Mouse (Mus musculus) spleen, adult 2 months (tissue): Measurements from ENCODE around the gene C4b. TPM values are rescaled to one million over a fixed set of nuclear protein-coding genes. Genes with fewer than 3 reads are reported as not detected.
"Not testable (repeated sequence)": the region's sequence is repeated elsewhere in the genome, so short reads cannot be mapped to it uniquely, and the experiment has no call there.

Experiments
- DNase-seq, 2 experiments: peaks; one replicate each; pipeline versions ENCODE4 v3.0.0 to v3.0.0-alpha.2; 2012 to 2021; ENCODE audit warnings: low spot score in 2 of 2, low read depth in 1 of 2
- H3K27ac ChIP-seq: fragments of 200-500 bp; 2 replicates; pipeline ENCODE4 v1.5.1; 2012; ENCODE audit warnings: low read length, inconsistent platforms; ENCODE audit not compliant: insufficient read depth
- H3K27me3 ChIP-seq: fragments of 200-500 bp; 2 replicates; pipeline ENCODE4 v1.6.1; 2012; ENCODE audit warnings: mild to moderate bottlenecking, moderate library complexity, low read length, inconsistent platforms; ENCODE audit not compliant: control insufficient read depth, insufficient read depth
- H3K36me3 ChIP-seq: fragments of 200-500 bp; 2 replicates; pipeline ENCODE4 v1.6.1; 2012; ENCODE audit warnings: mild to moderate bottlenecking, low read length, inconsistent platforms; ENCODE audit not compliant: control insufficient read depth, insufficient read depth
- H3K4me1 ChIP-seq: fragments of 200-500 bp; 2 replicates; pipeline ENCODE4 v1.6.1; 2011; ENCODE audit warnings: inconsistent platforms; ENCODE audit not compliant: control insufficient read depth, insufficient read depth, insufficient read length
- H3K4me3 ChIP-seq: fragments of 200-500 bp; 2 replicates; pipeline ENCODE4 v1.5.1; 2011; ENCODE audit warnings: mild to moderate bottlenecking, inconsistent platforms; ENCODE audit not compliant: insufficient read depth, insufficient read length; ENCODE audit errors: extremely low read depth
- CTCF ChIP-seq: fragments of 200-500 bp; IDR thresholded peaks from 2 replicates; pipeline ENCODE4 v1.5.1; 2011; ENCODE audit warnings: mild to moderate bottlenecking, inconsistent platforms; ENCODE audit not compliant: insufficient read depth, insufficient read length, insufficient replicate concordance; ENCODE audit errors: extremely low read depth
- POLR2A ChIP-seq: fragments of 200-500 bp; IDR thresholded peaks from 2 replicates; pipeline ENCODE4 v1.6.1; 2011; ENCODE audit warnings: low read depth, low read length, inconsistent platforms
- WGBS: fragments of 180-500 bp; shearing (Covaris S2); methylation state at CpG from one replicate; pipeline ENCODE4 v1.1.7; 2018; 5-methylcytosine and 5-hydroxymethylcytosine counted together
- polyA plus RNA-seq: library from polyadenylated mRNA; depleted of rRNA; stranded (reverse); fragments of >200 nt; gene quantifications from 2 replicates; pipeline ENCODE4 v1.2.3, GENCODE M21; 2012; rRNA removed

C4b gene
- polyA plus RNA-seq: 63.4 and 68.8 TPM in 2 replicates

GRCm38 (mm10) chr17:34743719-34744118, at the start of gene C4b:
C4b (minus strand) TSS chr17:34743882.
- Histone ChIP-seq H3K27ac (no peak within 1 kb of the TSS), H3K4me3 (no peak within 1 kb of the TSS), H3K27me3 (no peaks in the 10 kb centered on the region)

GRCm38 (mm10) chr17:34777680-34778325, 34.1 kb upstream of the C4b start:
- H3K27me3 ChIP-seq: no peaks in the 10 kb centered on the region
- 79% methylated on average over 9 of the region's 9 CpGs for WGBS
- no peak for DNase-seq
- TF ChIP-seq CTCF (no peak), POLR2A (no peak)
- H3K36me3 ChIP-seq: no peaks in the 10 kb centered on the region
- no peaks in the 10 kb centered on the region for H3K4me1 ChIP-seq
- no peak overlapping the region for H3K4me3 ChIP-seq
- no peak overlapping the region for H3K27ac ChIP-seq

More at GRCm38 (mm10) chr17:34743719-34744118, at the start of gene C4b:
- DNase-seq: no peak
- TF ChIP-seq POLR2A: no peak
- H3K36me3 ChIP-seq: no peaks in the 10 kb centered on the region
- H3K4me1 ChIP-seq: no peaks in the 10 kb centered on the region
- WGBS: 89% methylated on average over 7 of the region's 7 CpGs

DNA sequence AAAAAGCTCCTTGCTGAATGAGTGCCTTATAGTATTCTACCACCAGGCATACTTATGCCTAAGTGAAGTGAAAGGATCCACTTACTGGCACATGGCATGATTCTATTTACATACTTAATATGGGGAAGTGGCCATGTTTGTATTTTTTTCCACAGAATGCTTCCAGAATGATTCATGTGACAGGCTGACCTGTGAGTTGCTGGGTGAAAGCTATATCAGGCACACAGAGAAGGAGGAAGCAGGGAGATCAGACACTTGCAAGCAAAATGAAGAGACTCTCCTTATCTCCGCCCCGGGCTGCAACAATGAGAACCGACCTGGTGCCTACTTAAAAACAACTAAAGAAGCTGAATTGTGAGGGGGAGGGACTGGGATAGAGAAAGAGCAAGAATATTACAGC, 17.8 kb upstream of the C4b start:
- WGBS: 70% methylated on average over 3 of the region's 3 CpGs
- DNase-seq: no peak
- H3K27me3 ChIP-seq: no peaks in the 10 kb centered on the region
- no peak for TF ChIP-seq POLR2A
- TF ChIP-seq CTCF: no peak
- no peaks in the 10 kb centered on the region for H3K4me1 ChIP-seq
- no peak overlapping the region for H3K4me3 ChIP-seq
- H3K36me3 ChIP-seq: no peaks in the 10 kb centered on the region
- no peak overlapping the region for H3K27ac ChIP-seq

DNA sequence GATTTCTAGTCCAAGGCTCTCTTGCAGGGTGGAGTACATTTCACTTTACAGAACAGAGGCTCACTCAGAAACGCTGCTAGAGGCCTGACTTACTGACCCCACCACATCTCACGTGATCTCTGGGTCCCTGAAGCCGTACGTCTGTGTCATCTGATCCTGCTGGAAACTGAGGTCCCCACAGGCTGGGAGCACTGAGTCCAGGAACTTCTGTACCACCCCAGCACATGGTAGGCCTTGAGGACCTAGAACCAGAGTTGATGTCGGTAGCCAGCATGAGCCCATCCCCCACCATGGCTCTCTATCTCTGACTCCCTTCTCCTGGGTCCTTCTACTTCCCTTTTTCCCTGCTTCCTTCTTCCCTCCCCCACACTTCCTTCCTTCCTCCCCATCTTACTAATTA, 2.8 kb upstream of the C4b start:
- Histone ChIP-seq H3K4me1 (no peaks in the 10 kb centered on the region), H3K27ac (no peak overlapping the region), H3K36me3 (no peaks in the 10 kb centered on the region), H3K27me3 (no peaks in the 10 kb centered on the region), H3K4me3 (no peak overlapping the region)
- WGBS: 77% methylated on average over 5 of the region's 5 CpGs
- TF ChIP-seq POLR2A (no peak), CTCF (no peak)
- DNase-seq: no peak

- DNase-seq, H3K36me3 ChIP-seq, H3K27me3 ChIP-seq, H3K4me3 ChIP-seq, H3K4me1 ChIP-seq, H3K27ac ChIP-seq: not testable (repeated sequence)
- WGBS: 92% methylated on average over 4 of the region's 4 CpGs
Observed at GRCm38 (mm10) chr17:34745166-34745565, 1.5 kb upstream of the C4b start.

GRCm38 (mm10) chr17:34744611-34745010, 929 bp upstream of the C4b start:
- H3K36me3 ChIP-seq, DNase-seq, H3K27ac ChIP-seq, H3K4me3 ChIP-seq, H3K4me1 ChIP-seq, H3K27me3 ChIP-seq: not testable (repeated sequence)
- 86% methylated on average over 6 of the region's 6 CpGs for WGBS

GRCm38 (mm10) chr17:34744206-34744605, 524 bp upstream of the C4b start:
- TF ChIP-seq POLR2A (no peak), CTCF (no peak)
- Histone ChIP-seq H3K36me3 (no peaks in the 10 kb centered on the region), H3K27ac (no peak overlapping the region), H3K27me3 (no peaks in the 10 kb centered on the region), H3K4me1 (no peaks in the 10 kb centered on the region), H3K4me3 (no peak overlapping the region)
- no peak for DNase-seq
- 78% methylated on average over 6 of the region's 6 CpGs for WGBS

- Histone ChIP-seq H3K27me3 (no peaks in the 10 kb centered on the region), H3K27ac (no peak overlapping the region), H3K4me3 (no peak overlapping the region), H3K4me1 (no peaks in the 10 kb centered on the region), H3K36me3 (no peaks in the 10 kb centered on the region)
- no peak for DNase-seq
- WGBS: 42% methylated on average over 4 of the region's 4 CpGs
- TF ChIP-seq CTCF (no peak), POLR2A (no peak)
Observed at GRCm38 (mm10) chr17:34740280-34740679, 3.4 kb downstream of the C4b start.

GRCm38 (mm10) chr17:34739708-34740107, 4.0 kb downstream of the C4b start:
- not testable (repeated sequence) for H3K4me3 ChIP-seq, H3K4me1 ChIP-seq, H3K27me3 ChIP-seq, H3K36me3 ChIP-seq, DNase-seq, H3K27ac ChIP-seq
- WGBS: 86% methylated on average over 7 of the region's 7 CpGs

DNA sequence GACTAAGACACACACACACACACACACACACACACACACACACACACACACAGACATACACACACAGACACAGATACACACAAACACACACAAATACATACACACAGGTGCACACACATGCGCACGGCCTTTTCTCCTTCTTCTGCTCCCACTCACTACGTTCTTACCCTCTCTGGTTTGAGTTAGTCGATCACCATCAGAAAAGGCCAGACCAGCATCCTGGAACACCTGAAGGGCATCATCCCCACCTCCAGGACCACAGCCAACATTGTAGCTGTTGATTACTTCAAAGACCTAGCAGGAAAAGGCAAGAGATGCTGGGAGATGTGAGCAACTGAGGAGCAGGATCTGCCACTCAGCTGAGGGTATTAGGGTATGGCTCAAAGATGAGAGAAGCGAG, 6.2 kb downstream of the C4b start:
- H3K27me3 ChIP-seq, H3K4me1 ChIP-seq, H3K27ac ChIP-seq, H3K4me3 ChIP-seq, H3K36me3 ChIP-seq, DNase-seq: not testable (repeated sequence)
- 82% methylated on average over 5 of the region's 5 CpGs for WGBS
